Mouse (Mus musculus): ENCODE measurements around the gene Dnmbp. TPM values are rescaled to one million over a fixed set of nuclear protein-coding genes. Genes with fewer than 3 reads are reported as not detected.

The Dnmbp gene
- 8.9 and 9.9 TPM in 2 replicates for polyA plus RNA-seq (2012; rRNA removed)

- H3K36me3 ChIP-seq (ENCODE audit: control insufficient read depth, insufficient read depth, low read length): no peaks in the 10 kb centered on the region
- peak; percentile 49 to 81 for DNase-seq (ENCODE audit: low read depth in 1 of 2, low spot score in 2 of 2)
- no peaks in the 10 kb centered on the region for H3K27me3 ChIP-seq (ENCODE audit: control insufficient read depth, insufficient read depth, low read length)
- TF ChIP-seq CTCF (IDR thresholded peaks at IDR 0.05; ENCODE audit: extremely low read depth, insufficient read depth, insufficient read length, insufficient replicate concordance) (peak; percentile 66; the same call in 1 of the 2 replicates), POLR2A (IDR thresholded peaks at IDR 0.05; ENCODE audit: low read depth, low read length) (no peak)
- peak within 1 kb of the TSS; percentile 69 for H3K4me3 ChIP-seq (ENCODE audit: extremely low read depth, insufficient read depth, insufficient read length)
- 5% methylated on average over 70 of the region's 94 CpGs for WGBS
- H3K27ac ChIP-seq (ENCODE audit: insufficient read depth, low read length): no peak within 1 kb of the TSS
- H3K4me1 ChIP-seq (ENCODE audit: control insufficient read depth, insufficient read depth, insufficient read length): peaks cover 2% of the 10 kb centered on the region
Observed at GRCm38 (mm10) chr19:43939769-43940689, at the start of gene Dnmbp. Gene Dnmbp (minus strand): TSS chr19:43940191.

- TF ChIP-seq CTCF (IDR thresholded peaks at IDR 0.05; ENCODE audit: extremely low read depth, insufficient read depth, insufficient read length, insufficient replicate concordance) (no peak), POLR2A (IDR thresholded peaks at IDR 0.05; ENCODE audit: low read depth, low read length) (no peak)
- Histone ChIP-seq H3K27ac (ENCODE audit: insufficient read depth, low read length) (no peak within 1 kb of the TSS), H3K27me3 (ENCODE audit: control insufficient read depth, insufficient read depth, low read length) (no peaks in the 10 kb centered on the region; the same call in 1 of the 2 replicates), H3K4me1 (ENCODE audit: control insufficient read depth, insufficient read depth, insufficient read length) (no peaks in the 10 kb centered on the region), H3K4me3 (ENCODE audit: extremely low read depth, insufficient read depth, insufficient read length) (no peak within 1 kb of the TSS), H3K36me3 (ENCODE audit: control insufficient read depth, insufficient read depth, low read length) (no peaks in the 10 kb centered on the region)
- DNase-seq (ENCODE audit: low read depth in 1 of 2, low spot score in 2 of 2): no peak
- WGBS: 34% methylated on average over 30 of the region's 30 CpGs
Observed at GRCm38 (mm10) chr19:43986069-43986794, 46.2 kb upstream of the Dnmbp start, which contains the start of gene Cpn1. Gene Cpn1 (minus strand): TSS chr19:43986556.

GRCm38 (mm10) chr19:43981992-43982391, 42.0 kb upstream of the Dnmbp start:
- Histone ChIP-seq H3K4me1 (ENCODE audit: control insufficient read depth, insufficient read depth, insufficient read length) (no peaks in the 10 kb centered on the region), H3K27ac (ENCODE audit: insufficient read depth, low read length) (no peak overlapping the region), H3K27me3 (ENCODE audit: control insufficient read depth, insufficient read depth, low read length) (no peaks in the 10 kb centered on the region; the same call in 1 of the 2 replicates), H3K36me3 (ENCODE audit: control insufficient read depth, insufficient read depth, low read length) (no peaks in the 10 kb centered on the region), H3K4me3 (ENCODE audit: extremely low read depth, insufficient read depth, insufficient read length) (no peak overlapping the region)
- TF ChIP-seq CTCF (IDR thresholded peaks at IDR 0.05; ENCODE audit: extremely low read depth, insufficient read depth, insufficient read length, insufficient replicate concordance): no peak
- no peak for DNase-seq (ENCODE audit: low read depth in 1 of 2, low spot score in 2 of 2)
- WGBS: 81% methylated on average over 5 of the region's 5 CpGs

DNA sequence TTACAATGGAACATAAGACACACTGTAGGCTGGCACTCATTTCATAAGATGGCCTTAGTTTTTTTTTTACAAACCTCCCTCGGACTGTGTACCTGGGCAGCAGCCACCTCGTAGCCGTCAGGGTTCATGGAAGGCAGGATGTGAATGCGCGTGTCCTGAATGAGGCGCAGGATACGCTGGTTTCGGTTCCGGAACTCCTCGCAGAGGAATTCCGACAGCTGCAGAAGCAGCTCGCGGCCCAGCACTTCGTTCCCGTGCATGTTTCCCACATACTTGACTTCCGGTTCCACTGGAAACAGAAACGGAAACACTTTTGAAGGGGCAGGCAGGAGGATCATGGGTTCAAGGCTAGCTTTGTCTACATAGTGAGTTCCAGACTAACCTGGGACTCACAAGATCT, 40.7 kb upstream of the Dnmbp start:
- Histone ChIP-seq H3K4me3 (ENCODE audit: extremely low read depth, insufficient read depth, insufficient read length) (no peak overlapping the region), H3K27me3 (ENCODE audit: control insufficient read depth, insufficient read depth, low read length) (no peaks in the 10 kb centered on the region), H3K36me3 (ENCODE audit: control insufficient read depth, insufficient read depth, low read length) (no peaks in the 10 kb centered on the region), H3K27ac (ENCODE audit: insufficient read depth, low read length) (no peak overlapping the region), H3K4me1 (ENCODE audit: control insufficient read depth, insufficient read depth, insufficient read length) (no peaks in the 10 kb centered on the region)
- DNase-seq (ENCODE audit: low read depth in 1 of 2, low spot score in 2 of 2): no peak
- TF ChIP-seq CTCF (IDR thresholded peaks at IDR 0.05; ENCODE audit: extremely low read depth, insufficient read depth, insufficient read length, insufficient replicate concordance) (no peak), POLR2A (IDR thresholded peaks at IDR 0.05; ENCODE audit: low read depth, low read length) (no peak)
- WGBS: 91% methylated on average over 17 of the region's 17 CpGs

DNA sequence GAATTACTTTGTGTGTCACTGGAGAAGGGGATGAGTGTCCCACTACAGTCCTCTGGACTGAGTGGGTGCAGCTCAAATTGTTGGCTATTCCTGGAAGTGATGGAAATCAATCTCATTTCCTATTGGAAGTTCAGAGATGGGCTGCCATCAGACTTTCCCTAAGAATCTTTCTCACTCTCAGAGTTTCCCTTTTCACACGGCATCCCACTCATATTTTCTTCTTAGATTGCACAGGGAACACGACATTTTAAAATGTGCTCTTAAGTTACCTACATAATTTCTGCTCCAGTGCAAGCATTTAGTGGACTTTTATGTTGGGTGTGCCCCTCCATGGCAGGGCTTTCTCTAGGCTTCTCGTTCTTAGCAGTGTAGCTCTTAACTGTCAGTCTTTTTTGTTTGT, 37.8 kb upstream of the Dnmbp start:
- 84% methylated on average over 3 of the region's 3 CpGs for WGBS
- no peaks in the 10 kb centered on the region for H3K27me3 ChIP-seq (ENCODE audit: control insufficient read depth, insufficient read depth, low read length)
- H3K4me3 ChIP-seq (ENCODE audit: extremely low read depth, insufficient read depth, insufficient read length): no peak overlapping the region
- TF ChIP-seq POLR2A (IDR thresholded peaks at IDR 0.05; ENCODE audit: low read depth, low read length) (no peak), CTCF (IDR thresholded peaks at IDR 0.05; ENCODE audit: extremely low read depth, insufficient read depth, insufficient read length, insufficient replicate concordance) (no peak)
- no peak overlapping the region for H3K27ac ChIP-seq (ENCODE audit: insufficient read depth, low read length)
- no peaks in the 10 kb centered on the region for H3K36me3 ChIP-seq (ENCODE audit: control insufficient read depth, insufficient read depth, low read length)
- DNase-seq (ENCODE audit: low read depth in 1 of 2, low spot score in 2 of 2): no peak
- H3K4me1 ChIP-seq (ENCODE audit: control insufficient read depth, insufficient read depth, insufficient read length): no peaks in the 10 kb centered on the region

- Histone ChIP-seq H3K27ac (ENCODE audit: insufficient read depth, low read length) (no peak overlapping the region), H3K4me1 (ENCODE audit: control insufficient read depth, insufficient read depth, insufficient read length) (no peaks in the 10 kb centered on the region), H3K4me3 (ENCODE audit: extremely low read depth, insufficient read depth, insufficient read length) (no peak overlapping the region), H3K36me3 (ENCODE audit: control insufficient read depth, insufficient read depth, low read length) (no peaks in the 10 kb centered on the region), H3K27me3 (ENCODE audit: control insufficient read depth, insufficient read depth, low read length) (no peaks in the 10 kb centered on the region)
- WGBS: 78% methylated on average over 6 of the region's 6 CpGs
- no peak for DNase-seq (ENCODE audit: low read depth in 1 of 2, low spot score in 2 of 2)
- TF ChIP-seq POLR2A (IDR thresholded peaks at IDR 0.05; ENCODE audit: low read depth, low read length): no peak
- TF ChIP-seq CTCF (IDR thresholded peaks at IDR 0.05; ENCODE audit: extremely low read depth, insufficient read depth, insufficient read length, insufficient replicate concordance): no peak
Observed at GRCm38 (mm10) chr19:43976661-43977060, 36.7 kb upstream of the Dnmbp start.

Data from spleen, adult 2 months (tissue).